Mouse (Mus musculus): ENCODE measurements around the gene Arhgef6.

DNA sequence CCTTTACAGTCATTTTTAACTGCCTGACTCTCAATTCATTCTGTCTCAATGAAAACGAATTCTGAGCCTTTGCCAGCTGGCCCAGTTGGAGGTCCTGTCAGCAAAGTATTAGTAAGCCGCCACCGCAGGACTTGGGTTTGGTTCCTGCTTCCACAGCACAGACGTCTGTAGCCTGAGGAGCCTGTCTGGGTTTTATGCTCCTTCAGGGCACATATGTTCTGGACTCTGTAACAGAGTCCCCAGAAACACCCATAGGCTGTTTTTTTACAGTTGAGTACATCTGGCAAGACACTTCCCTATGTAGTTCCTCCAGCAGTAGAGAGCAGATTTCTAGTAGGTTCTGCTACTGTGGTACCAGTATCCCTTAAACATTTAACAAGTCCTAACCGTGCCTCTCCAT, 42.4 kb upstream of the Arhgef6 start:
- TF ChIP-seq EP300 (optimal IDR thresholded peaks at IDR 0.05) (no peak), CTCF (IDR thresholded peaks at IDR 0.05; ENCODE audit: low read depth) (no peak)
